Mouse (Mus musculus): ENCODE measurements around the gene Eif3f. TPM values are rescaled to one million over a fixed set of nuclear protein-coding genes. Genes with fewer than 3 reads are reported as not detected.

Gene Eif3f
- total and polyA plus RNA-seq, 3 experiments: 145 to 283 (median 226) TPM

DNA sequence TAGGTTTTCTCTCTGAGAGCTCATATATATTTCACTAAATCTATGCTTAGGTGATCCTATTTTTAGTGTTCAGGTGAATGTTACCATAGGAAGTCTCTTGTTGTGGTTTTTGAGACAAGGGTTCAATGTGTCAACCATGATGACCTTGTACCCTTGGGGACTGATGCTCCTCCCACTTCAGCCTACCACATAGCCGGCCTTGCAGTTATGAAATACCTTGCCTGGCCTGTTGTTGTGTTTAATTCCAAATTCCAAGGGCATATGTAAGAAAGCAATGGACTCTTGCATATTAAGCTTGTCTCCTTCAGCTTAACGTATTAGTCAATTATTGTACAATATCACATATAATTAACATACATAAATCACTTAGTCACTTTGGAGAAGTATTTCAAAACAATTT, 30.2 kb upstream of the Eif3f start:
- no peaks in the 10 kb centered on the region for H3K9me3 ChIP-seq (replicated peaks; ENCODE audit: insufficient read depth, low read length)
- no peaks in the 10 kb centered on the region; a peak in 1 of 4 replicates for H3K27me3 ChIP-seq (ENCODE audit: control insufficient read depth in 1 of 2, insufficient read depth in 2 of 2, low read length in 2 of 2)
- no peak for DNase-seq (ENCODE audit: low read depth, low spot score)
- TF ChIP-seq NELFE (IDR thresholded peaks at IDR 0.05; ENCODE audit: low read depth, low read length) (no peak), ZC3H11A (IDR thresholded peaks at IDR 0.05; ENCODE audit: low read depth, low read length) (no peak), RAD21 (IDR thresholded peaks at IDR 0.05; ENCODE audit: low read depth, low read length) (no peak), MAFK (IDR thresholded peaks at IDR 0.05; ENCODE audit: borderline replicate concordance, low read depth, low read length) (no peak), ZKSCAN1 (IDR thresholded peaks at IDR 0.05; ENCODE audit: low read depth, low read length) (no peak), TAL1 (IDR thresholded peaks at IDR 0.05; ENCODE audit: low read length) (no peak), MAX (IDR thresholded peaks at IDR 0.05; ENCODE audit: low read length) (no peak), MEF2A (IDR thresholded peaks at IDR 0.05; ENCODE audit: extremely low read depth, insufficient replicate concordance, low read depth, low read length, poor library complexity, severe bottlenecking) (no peak), GABPA (IDR thresholded peaks at IDR 0.05; ENCODE audit: low read depth, low read length) (no peak), MYC (IDR thresholded peaks at IDR 0.05; ENCODE audit: low read depth, low read length) (no peak), ZNF384 (IDR thresholded peaks at IDR 0.05; ENCODE audit: low read depth, low read length) (no peak), KAT2A (conservative IDR thresholded peaks at IDR 0.05; ENCODE audit: low read depth, low read length) (no peak)
- no peaks in the 10 kb centered on the region for H3K36me3 ChIP-seq (ENCODE audit: control insufficient read depth in 1 of 2, insufficient read depth in 2 of 2, low read length in 2 of 2)
- no peaks in the 10 kb centered on the region for H3K79me2 ChIP-seq (ENCODE audit: control insufficient read depth, insufficient read depth, low read length, poor library complexity)
- H3K4me1 ChIP-seq (ENCODE audit: control insufficient read depth in 1 of 2, insufficient read depth in 2 of 2, low read length in 2 of 2): no peaks in the 10 kb centered on the region
- H3K27ac ChIP-seq (ENCODE audit: control insufficient read depth, low read depth, low read length): no peak overlapping the region
- H3K4me3 ChIP-seq (ENCODE audit: control insufficient read depth in 1 of 2, insufficient read depth in 1 of 2, low read depth in 2 of 2, low read length in 2 of 2): no peak overlapping the region
- no peak overlapping the region for H3K9ac ChIP-seq (ENCODE audit: control insufficient read depth, low read depth, low read length, poor library complexity, severe bottlenecking)

DNA sequence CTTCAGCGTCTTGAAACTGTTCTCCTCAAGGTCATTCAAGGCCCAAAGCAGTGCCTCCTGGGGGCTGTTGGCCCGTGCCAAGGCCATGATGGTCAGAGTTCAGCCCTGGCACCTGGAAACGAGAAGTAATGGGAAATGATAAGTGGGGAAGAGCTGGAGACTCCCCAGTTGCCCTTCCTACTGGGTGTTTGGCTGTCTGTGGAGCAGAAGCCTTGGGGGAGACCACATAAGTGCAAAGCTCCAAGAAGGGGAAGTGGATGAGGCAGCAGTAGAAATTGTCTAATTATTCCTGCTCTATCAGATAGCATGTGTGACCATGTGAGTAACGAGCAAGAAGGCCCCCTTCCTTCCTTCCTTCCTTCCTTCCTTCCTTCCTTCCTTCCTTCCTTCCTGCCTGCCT, 7.2 kb upstream of the Eif3f start:
- Histone ChIP-seq H3K4me1 (ENCODE audit: control insufficient read depth in 1 of 2, insufficient read depth in 2 of 2, low read length in 2 of 2) (peaks cover 4 to 13% of the 10 kb centered on the region in 2 experiments), H3K36me3 (ENCODE audit: control insufficient read depth in 1 of 2, insufficient read depth in 2 of 2, low read length in 2 of 2) (peaks cover 0 to 6% of the 10 kb centered on the region in 2 experiments; a peak in 2 of 4 replicates), H3K9ac (ENCODE audit: control insufficient read depth, low read depth, low read length, poor library complexity, severe bottlenecking) (no peak overlapping the region), H3K27me3 (ENCODE audit: control insufficient read depth in 1 of 2, insufficient read depth in 2 of 2, low read length in 2 of 2) (no peaks in the 10 kb centered on the region), H3K9me3 (replicated peaks; ENCODE audit: insufficient read depth, low read length) (no peaks in the 10 kb centered on the region), H3K27ac (ENCODE audit: control insufficient read depth, low read depth, low read length) (no peak overlapping the region; the same call in 1 of the 2 replicates), H3K79me2 (ENCODE audit: control insufficient read depth, insufficient read depth, low read length, poor library complexity) (no peaks in the 10 kb centered on the region), H3K4me3 (ENCODE audit: control insufficient read depth in 1 of 2, insufficient read depth in 1 of 2, low read depth in 2 of 2, low read length in 2 of 2) (no peak overlapping the region)
- peak; percentile 71 for DNase-seq (ENCODE audit: low read depth, low spot score)
- TF ChIP-seq BHLHE40 (IDR thresholded peaks at IDR 0.05; ENCODE audit: borderline replicate concordance, low read depth, low read length) (0 out of 2 replicates have a peak, but pooled peaks have one; percentile 17), ZKSCAN1 (IDR thresholded peaks at IDR 0.05; ENCODE audit: low read depth, low read length) (no peak), USF1 (IDR thresholded peaks at IDR 0.05; ENCODE audit: low read depth, low read length) (no peak), MAZ (IDR thresholded peaks at IDR 0.05; ENCODE audit: low read depth, low read length) (no peak), CHD2 (IDR thresholded peaks at IDR 0.05; ENCODE audit: low read length) (no peak), GATA1 (IDR thresholded peaks at IDR 0.05; ENCODE audit: low read depth, low read length) (0 out of 2 replicates have a peak, but pooled peaks have one; percentile 20), EP300 (IDR thresholded peaks at IDR 0.05; ENCODE audit: low read depth in 1 of 2, low read length in 2 of 2) (peak in 1 of 2 experiments; percentile 18; a peak in 1 of 4 replicates), USF2 (IDR thresholded peaks at IDR 0.05; ENCODE audit: borderline replicate concordance in 1 of 2, insufficient read depth in 1 of 2, low read depth in 1 of 2, low read length in 2 of 2) (no peak), POLR2A (IDR thresholded peaks at IDR 0.05; ENCODE audit: control insufficient read depth in 1 of 2, insufficient read depth in 1 of 2, low read depth in 1 of 2, low read length in 2 of 2, poor library complexity in 1 of 2) (no peak), MAX (IDR thresholded peaks at IDR 0.05; ENCODE audit: low read length) (no peak)

All from MEL (cell line).